Mouse (Mus musculus): ENCODE data around the gene Scaf11. TPM values are rescaled to one million over a fixed set of nuclear protein-coding genes. Genes with fewer than 3 reads are reported as not detected.

Gene Scaf11
- polyA plus RNA-seq, 2 experiments = 51.4 to 93.7 TPM

DNA sequence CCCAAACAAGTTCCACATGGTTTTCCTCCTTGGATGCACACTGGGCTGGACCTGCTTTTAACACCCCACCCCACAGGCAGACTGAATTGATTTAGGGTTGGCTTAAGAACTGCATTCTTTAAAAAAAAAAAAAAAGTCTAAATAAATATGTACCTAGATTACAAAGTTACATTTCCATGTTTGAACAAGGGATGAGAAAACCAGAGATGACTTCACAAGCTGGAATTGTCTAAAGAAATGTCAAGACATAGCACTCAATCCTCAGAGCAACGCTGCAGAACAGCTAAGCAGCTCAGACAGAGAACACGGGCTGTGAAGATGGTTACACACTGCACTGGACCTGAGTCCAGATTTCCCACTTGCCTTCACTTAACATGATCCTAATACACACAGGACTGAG lies 53.5 kb downstream of the Scaf11 start:
- Histone ChIP-seq H3K9ac (ENCODE audit: low read depth, low read length, severe bottlenecking) (no peak overlapping the region), H3K4me2 (replicated peaks; ENCODE audit: low read depth, low read length, severe bottlenecking) (no peak overlapping the region), H3K27ac (replicated peaks; ENCODE audit: low read depth, low read length) (no peak overlapping the region), H3K4me3 (replicated peaks; ENCODE audit: low read length) (no peak overlapping the region), H3K27me3 (ENCODE audit: control insufficient read depth, insufficient read depth, low read length) (no peaks in the 10 kb centered on the region), H3K9me3 (ENCODE audit: control insufficient read depth, low read length) (no peaks in the 10 kb centered on the region), H3K4me1 (ENCODE audit: control insufficient read depth, insufficient read depth, low read length) (no peaks in the 10 kb centered on the region), H3K36me3 (ENCODE audit: control insufficient read depth, insufficient read depth, low read length) (peaks cover 51% of the 10 kb centered on the region)
- 80% methylated on average over 2 of the region's 2 CpGs for WGBS
- ATAC-seq (ENCODE audit: low FRiP score, low read depth) (no peak), DNase-seq (ENCODE audit: low spot score) (no peak)
- no peak for TF ChIP-seq POLR2A (IDR thresholded peaks at IDR 0.05; ENCODE audit: borderline replicate concordance, extremely low read depth, insufficient read depth, insufficient read length)

DNA sequence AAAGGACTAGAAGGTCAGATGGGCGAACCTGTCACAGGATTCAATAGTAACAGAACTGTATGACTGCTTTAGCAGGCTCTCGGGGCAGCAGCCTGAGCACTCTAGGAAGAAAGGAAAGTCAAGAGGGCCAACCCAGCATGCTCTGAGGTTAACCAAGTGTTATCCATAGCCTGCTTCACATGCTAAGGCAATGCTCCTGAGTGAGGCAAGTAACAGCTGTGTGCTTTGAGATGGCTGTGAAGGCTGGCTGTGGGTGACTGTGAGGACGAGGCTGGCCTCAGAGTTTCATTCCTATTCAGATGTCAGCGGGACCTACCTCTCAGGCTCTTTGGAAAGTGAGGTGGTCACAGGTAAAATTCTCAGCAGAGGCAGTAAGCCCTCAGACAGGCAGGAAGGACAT lies 54.4 kb downstream of the Scaf11 start:
- no peak for ATAC-seq (ENCODE audit: low FRiP score, low read depth)
- no peak overlapping the region for H3K9ac ChIP-seq (ENCODE audit: low read depth, low read length, severe bottlenecking)
- no peaks in the 10 kb centered on the region for H3K4me1 ChIP-seq (ENCODE audit: control insufficient read depth, insufficient read depth, low read length)
- no peak for TF ChIP-seq POLR2A (IDR thresholded peaks at IDR 0.05; ENCODE audit: borderline replicate concordance, extremely low read depth, insufficient read depth, insufficient read length)
- WGBS = 88% methylated on average over 4 of the region's 4 CpGs
- H3K9me3 ChIP-seq (ENCODE audit: control insufficient read depth, low read length) = no peaks in the 10 kb centered on the region
- peaks cover 54% of the 10 kb centered on the region for H3K36me3 ChIP-seq (ENCODE audit: control insufficient read depth, insufficient read depth, low read length)
- H3K27me3 ChIP-seq (ENCODE audit: control insufficient read depth, insufficient read depth, low read length) = no peaks in the 10 kb centered on the region
- H3K4me2 ChIP-seq (replicated peaks; ENCODE audit: low read depth, low read length, severe bottlenecking) = no peak overlapping the region
- no peak for DNase-seq (ENCODE audit: low spot score)
- H3K4me3 ChIP-seq (replicated peaks; ENCODE audit: low read length) = no peak overlapping the region
- no peak overlapping the region for H3K27ac ChIP-seq (replicated peaks; ENCODE audit: low read depth, low read length)

DNA sequence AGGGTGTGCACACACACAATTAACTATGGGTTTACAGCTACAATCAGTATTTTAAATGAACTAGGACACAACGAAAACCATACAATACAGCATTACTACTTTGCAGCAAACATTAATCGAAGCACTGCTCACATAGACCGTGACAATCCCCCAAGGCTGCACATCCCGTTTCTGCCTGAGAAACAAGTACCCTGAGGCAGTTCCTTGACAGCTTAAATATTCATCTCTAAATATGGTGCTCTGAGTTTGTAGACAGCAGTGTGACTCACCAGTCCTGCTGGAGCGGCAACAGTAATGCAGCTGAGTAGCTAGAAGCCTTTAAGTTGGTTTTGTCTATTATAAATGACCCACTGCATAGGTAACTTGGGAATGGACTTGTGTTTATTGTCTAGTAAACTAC lies 55.1 kb downstream of the Scaf11 start:
- TF ChIP-seq POLR2A (IDR thresholded peaks at IDR 0.05; ENCODE audit: borderline replicate concordance, extremely low read depth, insufficient read depth, insufficient read length) = no peak
- DNase-seq (ENCODE audit: low spot score) (no peak), ATAC-seq (ENCODE audit: low FRiP score, low read depth) (no peak)
- Histone ChIP-seq H3K4me1 (ENCODE audit: control insufficient read depth, insufficient read depth, low read length) (no peaks in the 10 kb centered on the region), H3K4me2 (replicated peaks; ENCODE audit: low read depth, low read length, severe bottlenecking) (no peak overlapping the region), H3K4me3 (replicated peaks; ENCODE audit: low read length) (no peak overlapping the region), H3K36me3 (ENCODE audit: control insufficient read depth, insufficient read depth, low read length) (peaks cover 49% of the 10 kb centered on the region), H3K27ac (replicated peaks; ENCODE audit: low read depth, low read length) (no peak overlapping the region), H3K9ac (ENCODE audit: low read depth, low read length, severe bottlenecking) (no peak overlapping the region), H3K9me3 (ENCODE audit: control insufficient read depth, low read length) (no peaks in the 10 kb centered on the region), H3K27me3 (ENCODE audit: control insufficient read depth, insufficient read depth, low read length) (no peaks in the 10 kb centered on the region)
- WGBS = 84% methylated on average over 5 of the region's 5 CpGs

DNA sequence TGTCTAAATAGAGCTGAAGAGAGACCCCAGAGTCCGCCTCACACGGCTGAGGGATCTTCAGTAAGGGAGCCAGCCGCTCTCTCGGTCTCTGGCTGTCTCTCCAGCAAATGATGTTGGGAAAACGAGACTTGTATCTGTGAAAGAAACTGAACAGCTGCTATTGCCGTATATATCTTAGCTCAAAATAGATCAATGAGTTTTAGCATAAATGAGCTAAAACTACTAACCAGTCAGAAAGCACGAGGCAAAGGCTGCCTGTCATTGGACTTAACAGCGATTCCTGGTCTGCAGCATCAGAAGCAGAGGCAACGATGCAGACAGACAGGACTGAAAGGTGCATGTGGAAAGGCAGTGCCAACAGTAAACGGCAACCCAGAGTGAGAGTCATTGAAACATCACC lies 62.3 kb downstream of the Scaf11 start:
- 89% methylated on average over 10 of the region's 10 CpGs for WGBS
- no peaks in the 10 kb centered on the region for H3K27me3 ChIP-seq (ENCODE audit: control insufficient read depth, insufficient read depth, low read length)
- H3K9ac ChIP-seq (ENCODE audit: low read depth, low read length, severe bottlenecking) = no peak overlapping the region
- no peaks in the 10 kb centered on the region for H3K9me3 ChIP-seq (ENCODE audit: control insufficient read depth, low read length)
- H3K4me3 ChIP-seq (replicated peaks; ENCODE audit: low read length) = no peak overlapping the region
- DNase-seq (ENCODE audit: low spot score) (no peak), ATAC-seq (ENCODE audit: low FRiP score, low read depth) (no peak)
- TF ChIP-seq POLR2A (IDR thresholded peaks at IDR 0.05; ENCODE audit: borderline replicate concordance, extremely low read depth, insufficient read depth, insufficient read length) = no peak
- H3K4me1 ChIP-seq (ENCODE audit: control insufficient read depth, insufficient read depth, low read length) = no peaks in the 10 kb centered on the region
- no peak overlapping the region for H3K4me2 ChIP-seq (replicated peaks; ENCODE audit: low read depth, low read length, severe bottlenecking)
- H3K27ac ChIP-seq (replicated peaks; ENCODE audit: low read depth, low read length) = no peak overlapping the region
- peaks cover 70% of the 10 kb centered on the region for H3K36me3 ChIP-seq (ENCODE audit: control insufficient read depth, insufficient read depth, low read length)

DNA sequence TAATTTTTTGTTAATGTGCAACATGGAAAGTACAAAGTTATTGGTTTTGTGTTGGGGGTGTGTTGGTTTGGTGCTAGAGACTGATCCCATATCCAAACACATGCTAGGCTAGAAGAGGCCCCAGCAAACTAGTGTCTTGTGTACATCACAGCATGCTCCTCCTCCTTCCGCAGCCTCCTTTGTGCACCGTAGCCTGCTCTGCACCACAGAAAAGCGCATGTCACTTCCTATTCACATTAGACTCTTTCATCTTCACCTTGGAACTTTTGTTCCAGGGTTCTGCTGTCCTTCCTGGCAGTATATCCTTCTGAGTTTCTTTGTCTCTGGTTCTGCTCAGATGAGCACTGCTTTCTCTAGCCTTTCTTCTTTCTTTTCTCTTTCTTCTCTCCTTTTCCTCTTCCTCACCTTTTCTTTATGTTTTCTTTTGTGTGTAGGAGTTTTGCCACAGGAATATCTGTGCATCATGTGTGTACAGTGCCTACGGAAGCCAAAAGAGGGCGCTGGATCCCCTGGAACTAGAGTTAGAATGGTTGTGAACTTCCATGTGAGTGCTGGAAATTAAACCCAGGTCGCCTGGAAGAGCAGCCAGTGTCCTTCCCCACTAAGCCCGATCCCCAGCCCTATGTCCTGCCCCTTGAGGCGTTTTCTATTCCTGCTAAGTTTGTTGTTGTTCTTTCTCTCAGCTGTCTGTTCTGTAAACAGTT lies 63.9 kb downstream of the Scaf11 start:
- Histone ChIP-seq H3K4me3 (replicated peaks; ENCODE audit: low read length) (no peak overlapping the region), H3K4me2 (replicated peaks; ENCODE audit: low read depth, low read length, severe bottlenecking) (no peak overlapping the region), H3K9ac (ENCODE audit: low read depth, low read length, severe bottlenecking) (no peak overlapping the region), H3K36me3 (ENCODE audit: control insufficient read depth, insufficient read depth, low read length) (peaks cover 73% of the 10 kb centered on the region), H3K27ac (replicated peaks; ENCODE audit: low read depth, low read length) (no peak overlapping the region), H3K9me3 (ENCODE audit: control insufficient read depth, low read length) (no peaks in the 10 kb centered on the region), H3K27me3 (ENCODE audit: control insufficient read depth, insufficient read depth, low read length) (no peaks in the 10 kb centered on the region), H3K4me1 (ENCODE audit: control insufficient read depth, insufficient read depth, low read length) (no peaks in the 10 kb centered on the region)
- no peak for ATAC-seq (ENCODE audit: low FRiP score, low read depth)
- 85% methylated on average over 8 of the region's 8 CpGs for WGBS
- no peak for DNase-seq (ENCODE audit: low spot score)
- no peak for TF ChIP-seq POLR2A (IDR thresholded peaks at IDR 0.05; ENCODE audit: borderline replicate concordance, extremely low read depth, insufficient read depth, insufficient read length)
